Mouse (Mus musculus) erythroblast, embryonic 14.5 days (primary cell): Measurements from ENCODE around the gene Tecpr2. TPM values are rescaled to one million over a fixed set of nuclear protein-coding genes. Genes with fewer than 3 reads are reported as not detected.

Experiments used
- H3K27me3 ChIP-seq: 2 replicates; pipeline ENCODE4 v1.6.1; 2012; ENCODE audit warnings: inconsistent platforms; ENCODE audit not compliant: control insufficient read depth
- H3K36me3 ChIP-seq: 2 replicates; pipeline ENCODE4 v1.6.1; 2012; ENCODE audit warnings: mild to moderate bottlenecking, inconsistent platforms; ENCODE audit not compliant: control insufficient read depth
- H3K4me1 ChIP-seq: 2 replicates; pipeline ENCODE4 v1.6.1; 2012; ENCODE audit warnings: inconsistent platforms; ENCODE audit not compliant: control insufficient read depth
- H3K4me3 ChIP-seq: replicated peaks from 2 replicates; pipeline ENCODE3; 2012; ENCODE audit warnings: moderate library complexity, mild to moderate bottlenecking, inconsistent platforms
- H3K9me3 ChIP-seq: 2 replicates; pipeline ENCODE4 v1.6.1; 2012; ENCODE audit warnings: low read length, inconsistent platforms, mixed read lengths; ENCODE audit not compliant: control insufficient read depth
- GATA1 ChIP-seq: IDR thresholded peaks from 2 replicates; pipeline ENCODE4 v1.6.1; 2012; ENCODE audit warnings: low read length, inconsistent platforms, mixed read lengths
- TAL1 ChIP-seq: IDR thresholded peaks from 3 replicates; pipeline ENCODE4 v1.6.1; 2012; ENCODE audit warnings: low read length, inconsistent platforms, mixed read lengths
- polyA plus RNA-seq: library from polyadenylated mRNA; stranded (reverse); fragments of >175 nt; gene quantifications from 2 replicates; pipeline ENCODE4 v1.2.3, GENCODE M21; 2012

Tecpr2 gene
- polyA plus RNA-seq, 1 experiment = 0.16 TPM

DNA sequence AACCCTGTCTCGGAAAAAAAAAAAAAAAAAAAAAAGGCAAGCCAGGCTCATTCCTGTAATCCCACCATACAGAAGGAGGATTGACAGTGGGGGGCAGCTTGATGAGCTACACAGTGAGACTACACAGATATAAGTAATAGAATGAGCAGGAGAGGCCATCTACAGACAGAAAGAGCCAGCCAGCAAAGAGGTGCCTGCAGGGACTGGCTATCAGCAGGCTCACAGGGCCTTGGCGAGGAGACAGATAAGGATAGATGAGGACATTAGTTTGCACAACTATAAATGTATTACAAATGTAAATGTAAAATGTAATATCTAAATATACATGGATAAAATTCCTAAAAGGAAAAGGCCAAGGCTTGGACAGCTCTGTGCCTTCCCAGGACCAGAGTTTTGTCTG, 110.8 kb downstream of the Tecpr2 start:
- no peaks in the 10 kb centered on the region for H3K27me3 ChIP-seq
- H3K4me1 ChIP-seq = peaks cover 36% of the 10 kb centered on the region
- TF ChIP-seq GATA1 (no peak), TAL1 (no peak)
- H3K9me3 ChIP-seq = peaks cover 16% of the 10 kb centered on the region
- peaks cover 4% of the 10 kb centered on the region; the same call in 1 of the 2 replicates for H3K36me3 ChIP-seq
- no peak overlapping the region for H3K4me3 ChIP-seq

DNA sequence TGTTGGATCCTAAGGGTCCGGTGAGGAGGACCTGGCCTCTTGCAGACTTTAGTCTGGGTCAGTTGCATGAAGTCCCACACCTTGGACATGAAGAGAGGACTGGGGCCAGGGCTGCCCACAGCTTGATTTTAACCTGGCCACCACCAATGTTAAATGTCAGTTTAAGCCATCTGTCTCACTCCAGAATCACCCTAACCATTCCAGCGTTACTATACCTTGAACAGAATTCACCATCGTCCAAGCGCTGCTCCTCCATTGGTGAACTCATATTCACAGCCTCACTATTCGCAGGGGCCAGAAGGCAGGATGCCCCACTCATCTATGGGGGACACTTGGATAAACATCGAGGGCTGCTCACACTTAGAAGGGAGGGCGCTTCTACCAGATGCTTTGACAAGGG, 111.9 kb downstream of the Tecpr2 start:
- no peak for TF ChIP-seq GATA1
- TF ChIP-seq TAL1 = no peak
- Histone ChIP-seq H3K4me1 (peaks cover 40% of the 10 kb centered on the region), H3K36me3 (peaks cover 4% of the 10 kb centered on the region; the same call in 1 of the 2 replicates), H3K9me3 (peaks cover 16% of the 10 kb centered on the region), H3K27me3 (no peaks in the 10 kb centered on the region), H3K4me3 (no peak overlapping the region)

DNA sequence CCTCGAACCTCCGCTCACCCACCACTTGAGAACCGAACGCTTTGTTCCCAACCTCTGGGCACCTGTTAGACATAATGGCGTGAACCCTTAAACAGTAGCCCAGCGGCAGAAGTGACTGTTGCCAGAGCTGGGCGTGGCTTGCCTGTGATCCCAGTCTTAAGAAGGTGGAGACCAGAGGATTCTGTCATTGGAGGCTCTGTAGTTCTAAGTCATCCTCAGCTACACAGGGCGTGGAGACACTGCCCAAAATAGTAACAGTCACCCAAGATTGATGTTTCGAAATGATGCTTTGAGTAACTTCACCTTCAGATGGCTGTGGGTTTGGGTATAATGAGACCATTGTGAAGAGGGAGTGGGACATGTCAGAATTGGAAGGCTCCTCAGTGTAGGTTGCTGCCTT, 115.1 kb downstream of the Tecpr2 start:
- TF ChIP-seq TAL1 = no peak
- no peak for TF ChIP-seq GATA1
- H3K4me3 ChIP-seq = no peak overlapping the region
- no peaks in the 10 kb centered on the region; the same call in 1 of the 2 replicates for H3K36me3 ChIP-seq
- no peaks in the 10 kb centered on the region for H3K27me3 ChIP-seq
- H3K9me3 ChIP-seq = no peaks in the 10 kb centered on the region
- peaks cover 59% of the 10 kb centered on the region for H3K4me1 ChIP-seq

DNA sequence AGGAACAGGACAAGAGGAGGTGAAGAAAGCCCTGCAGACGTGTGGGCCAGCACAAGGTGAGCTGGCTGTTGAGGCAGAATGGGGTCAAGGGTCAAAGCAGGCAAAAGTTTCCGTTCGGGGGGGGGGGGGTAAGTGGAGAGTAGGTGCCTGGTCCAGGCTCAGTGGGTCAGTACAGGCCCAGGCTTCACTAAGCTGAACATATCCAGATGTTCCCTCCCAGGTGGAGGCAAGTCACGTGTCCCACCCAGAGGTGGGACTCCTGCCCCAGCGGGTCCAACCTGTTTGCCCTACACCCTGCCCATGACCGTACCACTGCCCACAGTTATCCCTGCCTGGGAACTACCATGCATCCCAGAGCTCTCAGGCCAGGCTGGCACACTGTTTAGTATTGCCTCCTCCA, 116.7 kb downstream of the Tecpr2 start:
- no peaks in the 10 kb centered on the region for H3K27me3 ChIP-seq
- no peak overlapping the region for H3K4me3 ChIP-seq
- H3K9me3 ChIP-seq = no peaks in the 10 kb centered on the region
- H3K36me3 ChIP-seq = no peaks in the 10 kb centered on the region
- TF ChIP-seq TAL1 = no peak
- TF ChIP-seq GATA1 = no peak
- H3K4me1 ChIP-seq = peaks cover 59% of the 10 kb centered on the region

DNA sequence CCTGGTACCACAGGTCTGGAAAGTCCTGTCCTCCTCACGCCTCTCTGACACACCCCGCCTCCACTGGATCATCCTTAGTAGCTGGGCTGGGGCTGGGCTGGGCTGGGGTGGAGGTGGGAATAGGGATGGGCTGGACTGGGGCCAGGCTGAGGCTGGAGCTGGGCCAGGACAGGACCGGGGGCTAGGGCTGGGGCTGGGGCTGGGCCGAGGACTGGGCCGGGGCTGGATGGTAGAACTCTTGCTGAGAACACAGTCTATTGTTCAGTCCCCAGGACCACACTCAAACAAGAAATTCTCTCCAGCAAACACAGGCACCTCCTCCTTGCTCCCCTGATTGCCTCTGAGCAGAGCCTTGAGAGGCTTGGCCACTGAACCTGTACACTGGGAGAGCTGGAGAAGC, 117.3 kb downstream of the Tecpr2 start:
- Histone ChIP-seq H3K4me3 (no peak overlapping the region), H3K27me3 (no peaks in the 10 kb centered on the region), H3K36me3 (no peaks in the 10 kb centered on the region), H3K9me3 (no peaks in the 10 kb centered on the region), H3K4me1 (peaks cover 58% of the 10 kb centered on the region)
- TF ChIP-seq TAL1 = no peak
- TF ChIP-seq GATA1 = no peak

DNA sequence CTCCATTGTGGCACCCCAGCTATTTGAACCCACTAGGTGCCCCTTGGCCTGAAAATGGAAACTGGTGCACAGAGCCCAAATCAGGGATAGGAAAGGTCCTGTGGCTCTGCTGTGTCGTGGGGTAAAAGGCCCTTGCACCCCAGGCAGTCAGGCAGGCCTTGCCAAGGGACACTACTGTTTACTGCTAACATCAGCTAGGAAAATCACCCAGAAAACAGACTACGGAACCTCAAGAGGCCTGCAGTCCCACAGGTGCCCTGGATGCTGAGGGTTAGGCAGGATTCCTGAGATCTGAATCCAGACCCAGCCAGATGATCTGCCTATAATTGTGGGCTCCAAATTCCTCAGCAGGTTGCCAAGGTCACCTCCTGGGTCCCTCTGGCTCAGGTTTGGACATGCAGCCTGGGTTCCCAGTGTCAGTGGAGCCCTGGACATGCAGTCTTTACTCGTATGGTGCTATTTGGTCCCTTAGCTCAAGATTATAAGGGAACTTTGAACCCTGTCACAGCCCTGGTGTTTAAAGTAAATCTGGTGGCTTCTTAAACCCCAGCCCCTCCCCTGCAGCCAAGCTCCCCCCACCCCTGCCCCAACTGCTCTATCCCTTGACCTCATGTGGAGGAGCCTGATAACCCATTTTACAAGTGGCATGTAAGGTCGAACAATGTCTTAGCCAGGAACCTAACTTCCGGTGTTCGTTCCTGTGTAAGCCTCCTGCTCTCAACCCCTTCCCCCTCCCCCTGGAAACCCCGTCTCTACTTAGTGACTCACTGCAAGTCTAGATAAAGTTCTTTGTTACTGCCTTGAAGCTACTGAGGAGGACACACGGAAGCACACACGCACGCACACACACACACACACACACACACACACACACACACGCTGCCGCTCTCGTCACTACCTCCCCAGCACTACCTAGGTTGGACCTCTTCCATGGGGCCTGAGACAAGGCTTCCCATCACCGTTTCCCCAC, 118.4 kb downstream of the Tecpr2 start:
- no peaks in the 10 kb centered on the region for H3K36me3 ChIP-seq
- H3K4me1 ChIP-seq = peaks cover 67% of the 10 kb centered on the region
- no peak for TF ChIP-seq TAL1
- TF ChIP-seq GATA1 = no peak
- no peak overlapping the region for H3K4me3 ChIP-seq
- no peaks in the 10 kb centered on the region for H3K27me3 ChIP-seq
- no peaks in the 10 kb centered on the region; the same call in 1 of the 2 replicates for H3K9me3 ChIP-seq

DNA sequence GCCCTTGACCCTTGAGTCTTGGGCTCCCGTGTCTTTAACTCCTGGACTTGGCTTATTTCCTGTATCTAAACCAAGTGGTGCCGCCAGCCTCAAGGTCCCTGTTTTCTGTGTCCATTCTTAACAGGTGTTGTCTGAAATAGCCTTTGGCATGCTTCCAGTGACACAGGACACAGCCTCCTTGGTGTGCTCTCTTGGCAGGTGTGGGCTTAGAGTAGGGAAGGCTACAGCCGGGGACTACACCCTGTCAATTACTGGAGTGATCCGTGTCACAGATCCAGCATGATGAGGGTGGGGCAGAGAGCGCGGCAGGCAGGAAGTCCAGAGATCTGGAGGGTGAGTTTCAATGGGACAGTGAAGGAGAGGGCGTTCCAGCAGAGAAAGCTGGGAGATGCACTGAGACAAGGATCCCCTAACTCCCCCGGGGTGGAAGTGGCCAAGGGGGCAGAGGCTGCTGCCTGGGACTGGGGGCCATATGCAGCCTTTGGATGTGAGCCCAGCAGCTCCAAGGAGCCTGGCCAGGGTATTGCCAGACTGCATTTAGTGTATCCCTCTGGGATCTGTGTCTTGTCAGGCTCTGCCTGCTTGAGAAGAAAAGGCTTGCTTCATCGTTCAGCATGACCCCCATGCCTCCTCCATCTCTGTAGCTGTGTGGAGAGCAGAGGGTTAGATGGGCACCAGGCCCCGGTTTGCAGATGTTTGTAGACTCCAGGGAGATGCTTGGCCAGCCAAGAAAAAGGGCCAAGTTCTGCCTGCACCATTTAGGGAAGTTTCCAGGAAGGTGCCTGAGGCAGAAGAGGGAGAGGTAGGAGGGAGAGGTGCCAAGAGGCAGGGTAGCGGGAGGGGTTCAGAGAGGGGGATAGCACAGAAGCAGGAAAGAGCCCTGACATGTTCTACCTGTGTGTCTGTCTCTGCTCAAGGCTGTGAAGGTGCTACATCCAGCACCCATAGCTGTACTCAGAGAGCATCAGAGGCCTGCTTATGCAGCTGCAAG, 119.7 kb downstream of the Tecpr2 start:
- no peaks in the 10 kb centered on the region for H3K36me3 ChIP-seq
- no peaks in the 10 kb centered on the region for H3K27me3 ChIP-seq
- H3K4me1 ChIP-seq = peaks cover 67% of the 10 kb centered on the region
- no peak for TF ChIP-seq TAL1
- TF ChIP-seq GATA1 = no peak
- H3K9me3 ChIP-seq = no peaks in the 10 kb centered on the region; the same call in 1 of the 2 replicates
- H3K4me3 ChIP-seq = no peak overlapping the region

DNA sequence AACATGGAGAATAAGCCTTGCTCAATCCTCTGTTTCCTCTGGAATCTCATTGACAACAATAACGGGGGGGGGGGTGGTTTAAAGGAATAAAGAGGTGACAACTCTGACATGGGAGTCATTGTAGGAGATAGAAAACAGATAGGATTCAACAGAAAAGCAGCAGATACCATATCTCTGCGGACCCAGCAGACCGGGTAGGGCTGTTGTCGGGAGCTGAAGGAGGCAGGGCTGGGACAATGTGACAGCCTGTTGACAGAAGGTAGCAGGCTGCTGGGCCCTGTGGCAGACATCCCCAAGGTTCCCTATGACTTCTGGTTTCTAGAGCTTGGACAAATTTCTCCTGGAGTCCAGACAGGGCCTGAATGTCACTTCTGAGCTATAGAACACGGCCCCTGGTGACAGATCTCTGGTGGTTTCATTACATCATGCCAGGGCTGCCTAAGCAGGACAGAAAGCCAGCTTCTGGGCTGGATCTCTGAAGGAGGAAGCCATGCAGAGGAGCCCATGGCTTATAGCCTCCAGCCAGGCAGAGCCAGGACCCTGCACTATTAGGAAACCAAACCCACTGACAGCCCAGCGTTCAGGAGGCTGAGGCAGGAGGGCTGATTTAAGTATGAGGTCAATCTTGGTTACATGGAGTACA, 120.7 kb downstream of the Tecpr2 start:
- Histone ChIP-seq H3K27me3 (no peaks in the 10 kb centered on the region), H3K4me3 (no peak overlapping the region), H3K36me3 (no peaks in the 10 kb centered on the region), H3K9me3 (no peaks in the 10 kb centered on the region; the same call in 1 of the 2 replicates), H3K4me1 (peaks cover 61% of the 10 kb centered on the region)
- TF ChIP-seq TAL1 = no peak
- TF ChIP-seq GATA1 = no peak
